Mouse (Mus musculus) liver, adult (tissue): ENCODE measurements around the gene Zfp488.

Experiments used
- GATA4 ChIP-seq: IDR thresholded peaks from 2 replicates; pipeline ENCODE4 v1.6.1; 2014; ENCODE audit warnings: mild to moderate bottlenecking, low read length; ENCODE audit not compliant: insufficient replicate concordance

The Zfp488 gene

DNA sequence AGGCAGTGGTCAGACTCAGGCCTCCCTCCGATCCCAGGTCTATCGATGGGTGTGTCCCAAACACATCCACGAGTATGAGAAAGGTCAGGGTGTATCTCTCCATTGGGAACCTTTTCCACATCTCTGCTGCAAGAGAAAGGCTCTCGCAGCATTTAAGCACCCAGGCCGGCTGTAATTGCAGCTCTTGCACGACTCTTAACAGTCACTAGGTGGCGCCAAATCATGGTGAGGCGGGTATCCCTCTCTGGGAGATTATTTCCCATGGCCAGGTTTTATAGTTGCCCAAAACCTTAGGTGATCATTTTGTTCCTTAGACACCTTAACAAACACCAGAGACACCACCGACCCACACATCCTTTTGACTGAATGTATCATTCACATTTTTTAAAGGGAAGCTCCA is 19.2 kb downstream of the Zfp488 start:
- no peak for TF ChIP-seq GATA4

DNA sequence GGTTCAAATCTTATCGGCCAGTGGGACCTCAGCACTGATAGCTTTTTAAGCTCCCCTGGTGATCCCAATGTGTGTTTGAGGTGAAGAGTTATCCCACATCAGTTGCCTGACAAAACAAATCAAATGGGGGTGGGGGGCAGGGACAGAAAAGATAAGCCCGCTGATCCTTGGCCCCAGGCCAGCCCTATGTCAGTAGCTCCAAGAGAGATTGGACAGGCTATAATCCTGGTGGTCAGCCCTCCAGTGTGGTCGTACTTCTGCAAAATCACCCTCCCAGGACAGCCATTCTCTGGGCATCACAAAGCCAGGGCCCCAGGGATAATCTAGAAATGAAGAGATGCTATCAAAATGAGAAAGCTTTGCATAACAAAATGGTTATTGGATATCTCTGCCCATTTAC is 19.7 kb downstream of the Zfp488 start:
- no peak for TF ChIP-seq GATA4

- TF ChIP-seq GATA4, result no peak
Measured at GRCm38 (mm10) chr14:33958186-33958585, 20.4 kb downstream of the Zfp488 start.

GRCm38 (mm10) chr14:33956055-33956454 is 22.5 kb downstream of the Zfp488 start:
- TF ChIP-seq GATA4, result no peak

- no peak for TF ChIP-seq GATA4
Measured at GRCm38 (mm10) chr14:33953761-33954160, 24.8 kb downstream of the Zfp488 start, which contains the start of gene Rbp3. Rbp3 (plus strand) TSS chr14:33954003.

- TF ChIP-seq GATA4, result no peak
Measured at GRCm38 (mm10) chr14:33952233-33952981, 26.2 kb downstream of the Zfp488 start.

DNA sequence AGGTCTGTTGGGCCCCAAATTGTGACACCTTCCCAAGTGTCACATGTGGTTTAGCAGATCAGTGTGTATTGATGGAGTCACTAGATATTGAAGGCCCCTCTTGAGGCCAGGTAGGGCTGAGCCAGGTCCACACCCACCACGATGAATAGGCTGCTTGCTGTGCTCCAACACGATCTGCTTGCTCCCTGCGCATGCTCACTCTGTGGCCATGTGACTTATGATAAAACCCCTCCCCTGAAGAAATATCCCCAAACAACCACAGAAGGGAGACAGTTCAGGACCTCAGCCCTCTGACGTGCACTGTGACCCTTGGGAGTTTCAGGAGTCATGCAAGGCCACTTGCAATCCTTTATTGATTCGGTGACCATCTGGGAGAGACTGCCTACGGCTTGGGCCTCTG is 32.4 kb downstream of the Zfp488 start:
- no peak for TF ChIP-seq GATA4

GRCm38 (mm10) chr14:33942222-33942621 is 36.3 kb downstream of the Zfp488 start:
- TF ChIP-seq GATA4, result no peak

- TF ChIP-seq GATA4, result peak; percentile 62; the same call in 1 of the 2 replicates
Measured at GRCm38 (mm10) chr14:33940739-33941138, 37.8 kb downstream of the Zfp488 start, which contains the start of gene Gdf2. Gdf2 (plus strand) TSS chr14:33941039.

DNA sequence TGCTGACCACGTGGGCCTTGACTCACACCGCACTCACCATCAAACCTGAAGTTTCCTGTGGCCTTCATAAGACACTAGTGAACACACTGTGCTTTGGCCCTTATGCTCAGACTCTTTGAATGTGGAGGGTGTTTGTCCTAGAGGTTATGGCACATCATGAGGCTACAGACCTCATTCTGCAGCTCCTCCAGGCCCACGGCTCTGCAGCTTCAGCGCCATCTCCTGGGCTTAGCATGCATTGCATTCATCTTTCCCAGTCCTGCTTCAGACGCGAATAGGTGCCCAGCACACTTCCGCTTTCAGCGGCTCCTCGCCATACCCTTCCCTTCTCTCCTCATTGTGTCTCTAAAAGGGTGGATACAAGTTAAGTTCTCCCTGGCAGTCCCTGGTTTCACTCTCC is 39.4 kb downstream of the Zfp488 start:
- no peak for TF ChIP-seq GATA4

- no peak for TF ChIP-seq GATA4
Measured at GRCm38 (mm10) chr14:33933778-33934317, 44.7 kb downstream of the Zfp488 start.

DNA sequence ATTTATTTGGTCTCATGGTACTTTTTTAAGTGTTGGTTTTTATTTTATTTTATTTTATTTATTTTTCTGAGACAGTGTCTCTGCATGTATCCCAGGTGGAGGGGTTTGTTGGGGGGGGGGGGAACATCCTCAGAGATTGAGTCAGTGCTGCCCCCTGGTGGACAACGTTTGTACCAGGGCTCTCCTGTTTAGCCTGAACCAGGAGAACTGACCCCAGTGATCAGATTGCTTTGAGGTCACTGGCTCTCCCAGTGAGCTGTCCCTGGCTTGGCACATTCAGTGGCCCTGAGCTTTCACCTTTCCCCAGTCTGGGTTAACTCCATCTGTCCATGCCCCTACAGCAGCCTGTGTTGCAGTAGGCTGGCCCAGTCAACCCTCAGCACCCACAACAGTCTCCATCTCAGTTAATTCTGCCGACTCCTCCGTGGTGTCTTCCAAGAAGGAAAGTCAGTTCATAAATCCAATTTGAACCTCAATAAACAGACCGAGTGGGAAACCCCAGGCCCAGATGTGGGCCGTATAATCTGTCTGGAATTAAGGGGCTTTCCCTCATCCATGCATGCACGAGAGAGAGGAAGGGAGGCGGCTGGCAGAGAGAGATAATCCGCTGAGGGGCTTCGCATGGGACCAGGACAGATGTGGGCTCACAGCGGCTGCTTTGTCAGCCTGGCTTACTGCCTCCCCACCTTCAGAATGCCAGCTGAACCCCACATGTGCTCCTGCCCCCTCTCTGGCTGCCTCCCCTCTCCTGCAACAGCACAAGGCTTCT is 45.4 kb downstream of the Zfp488 start:
- TF ChIP-seq GATA4, result no peak

DNA sequence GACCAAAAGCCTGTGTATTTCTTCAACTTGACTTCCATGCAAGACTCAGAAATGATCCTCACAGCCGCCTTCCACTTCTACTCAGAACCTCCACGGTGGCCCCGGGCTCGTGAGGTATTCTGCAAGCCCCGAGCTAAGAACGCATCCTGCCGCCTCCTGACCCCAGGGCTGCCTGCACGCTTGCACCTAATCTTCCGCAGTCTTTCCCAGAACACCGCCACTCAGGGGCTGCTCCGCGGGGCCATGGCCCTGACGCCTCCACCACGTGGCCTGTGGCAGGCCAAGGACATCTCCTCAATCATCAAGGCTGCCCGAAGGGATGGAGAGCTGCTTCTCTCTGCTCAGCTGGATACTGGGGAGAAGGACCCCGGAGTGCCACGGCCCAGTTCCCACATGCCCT is 46.7 kb downstream of the Zfp488 start:
- no peak for TF ChIP-seq GATA4

- TF ChIP-seq GATA4, result no peak
Measured at GRCm38 (mm10) chr14:33923168-33924070, 55.1 kb downstream of the Zfp488 start, which contains the start of gene Gdf10. Gdf10 (plus strand) TSS chr14:33923587.

DNA sequence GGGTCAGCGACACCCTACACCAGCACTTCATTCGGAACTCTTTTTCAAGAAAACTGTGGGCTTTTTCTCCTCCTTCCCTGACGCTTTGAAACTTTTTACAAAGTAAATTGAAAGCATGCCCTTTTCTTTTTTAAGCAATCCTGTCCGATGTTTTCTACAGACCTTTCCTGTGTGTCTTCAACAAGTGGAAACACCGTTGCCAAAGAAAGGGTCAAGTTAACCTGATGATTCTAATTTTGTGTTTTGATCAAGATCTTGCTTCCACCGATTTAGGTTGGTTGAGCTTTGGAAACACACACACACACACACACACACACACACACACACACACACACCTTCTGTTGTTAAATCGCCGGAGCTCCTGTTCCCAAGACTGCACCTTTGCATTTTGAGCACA is 55.8 kb downstream of the Zfp488 start:
- no peak for TF ChIP-seq GATA4

GRCm38 (mm10) chr14:33920727-33921559 is 57.6 kb downstream of the Zfp488 start:
- TF ChIP-seq GATA4, result no peak
